Mouse (Mus musculus): ENCODE data around the gene Dnajc13. TPM values are rescaled to one million over a fixed set of nuclear protein-coding genes. Genes with fewer than 3 reads are reported as not detected.

Gene Dnajc13
- polyA plus RNA-seq, 1 experiment from 2014 or later = 17.5 TPM

GRCm38 (mm10) chr9:104247307-104247987 is 15.3 kb downstream of the Dnajc13 start:
- no peaks in the 10 kb centered on the region for H3K9me3 ChIP-seq (replicated peaks; ENCODE audit: control insufficient read depth, low read length)
- H3K4me2 ChIP-seq (ENCODE audit: low read length) = no peak overlapping the region
- no peaks in the 10 kb centered on the region for H3K27me3 ChIP-seq (replicated peaks; ENCODE audit: control insufficient read depth, insufficient read depth, low read length)
- no peak overlapping the region for H3K27ac ChIP-seq (ENCODE audit: low read depth, low read length)
- H3K9ac ChIP-seq (ENCODE audit: low read length) = no peak overlapping the region
- no peaks in the 10 kb centered on the region for H3K36me3 ChIP-seq (ENCODE audit: control insufficient read depth, insufficient read depth, low read length)
- 89% methylated on average over 6 of the region's 6 CpGs for WGBS
- ATAC-seq (no peak), DNase-seq (ENCODE audit: low spot score) (no peak)
- H3K4me3 ChIP-seq (ENCODE audit: low read depth, low read length) = no peak overlapping the region
- no peaks in the 10 kb centered on the region for H3K4me1 ChIP-seq (ENCODE audit: control insufficient read depth, insufficient read depth, low read length)

DNA sequence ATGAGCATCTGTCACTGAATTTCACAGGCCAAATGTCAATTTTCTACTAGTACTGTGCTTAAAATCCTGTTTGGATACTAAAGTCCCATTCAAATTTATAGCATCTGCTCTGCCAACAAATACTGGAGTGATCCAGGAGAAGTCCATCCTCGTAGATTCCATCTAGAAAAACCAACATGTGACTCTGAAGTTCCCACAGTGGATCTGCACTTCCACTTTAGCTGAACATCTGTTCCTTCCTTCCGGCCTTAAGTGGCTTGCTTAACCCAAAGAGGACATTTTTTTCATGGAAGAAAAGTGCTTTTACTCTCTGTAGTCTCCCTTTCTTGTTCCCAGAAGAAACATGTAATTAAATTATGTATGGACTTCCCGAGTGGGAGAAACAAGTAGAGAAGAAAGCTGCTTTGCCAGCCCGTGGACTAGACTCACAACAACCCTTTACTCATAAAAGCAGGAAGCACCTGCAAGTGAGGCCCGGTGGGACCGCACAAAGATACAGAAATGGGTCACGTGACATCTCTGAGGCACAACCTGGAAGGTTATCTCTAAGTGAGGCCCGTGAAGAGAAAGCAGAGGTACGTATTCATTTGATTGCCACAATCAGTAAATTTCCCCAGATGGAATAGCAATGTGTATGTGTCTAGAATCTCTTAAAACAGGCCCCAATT is 18.8 kb downstream of the Dnajc13 start:
- Histone ChIP-seq H3K9me3 (replicated peaks; ENCODE audit: control insufficient read depth, low read length) (no peaks in the 10 kb centered on the region), H3K4me1 (ENCODE audit: control insufficient read depth, insufficient read depth, low read length) (no peaks in the 10 kb centered on the region), H3K27me3 (replicated peaks; ENCODE audit: control insufficient read depth, insufficient read depth, low read length) (no peaks in the 10 kb centered on the region), H3K4me2 (ENCODE audit: low read length) (no peak overlapping the region), H3K4me3 (ENCODE audit: low read depth, low read length) (no peak overlapping the region), H3K27ac (ENCODE audit: low read depth, low read length) (no peak overlapping the region), H3K36me3 (ENCODE audit: control insufficient read depth, insufficient read depth, low read length) (no peaks in the 10 kb centered on the region), H3K9ac (ENCODE audit: low read length) (no peak overlapping the region)
- 91% methylated on average over 9 of the region's 9 CpGs for WGBS
- ATAC-seq (no peak), DNase-seq (ENCODE audit: low spot score) (no peak)

- H3K4me1 ChIP-seq (ENCODE audit: control insufficient read depth, insufficient read depth, low read length) = 0 out of 2 replicates have a peak, but pooled peaks cover 3% of the 10 kb centered on the region
- WGBS = 93% methylated on average over 7 of the region's 7 CpGs
- ATAC-seq = no peak
Observed at GRCm38 (mm10) chr9:104240146-104240545, 22.6 kb downstream of the Dnajc13 start.

GRCm38 (mm10) chr9:104239076-104239475 is 23.7 kb downstream of the Dnajc13 start:
- peaks cover 15% of the 10 kb centered on the region for H3K36me3 ChIP-seq (ENCODE audit: control insufficient read depth, insufficient read depth, low read length)
- H3K9me3 ChIP-seq (replicated peaks; ENCODE audit: control insufficient read depth, low read length) = no peaks in the 10 kb centered on the region
- no peak for ATAC-seq
- 89% methylated on average over 8 of the region's 8 CpGs for WGBS
- no peak overlapping the region for H3K27ac ChIP-seq (ENCODE audit: low read depth, low read length)
- no peak overlapping the region for H3K4me2 ChIP-seq (ENCODE audit: low read length)
- DNase-seq (ENCODE audit: low spot score) = no peak
- H3K9ac ChIP-seq (ENCODE audit: low read length) = no peak overlapping the region
- 0 out of 2 replicates have a peak, but pooled peaks cover 3% of the 10 kb centered on the region for H3K4me1 ChIP-seq (ENCODE audit: control insufficient read depth, insufficient read depth, low read length)
- no peaks in the 10 kb centered on the region for H3K27me3 ChIP-seq (replicated peaks; ENCODE audit: control insufficient read depth, insufficient read depth, low read length)
- H3K4me3 ChIP-seq (ENCODE audit: low read depth, low read length) = no peak overlapping the region

More at GRCm38 (mm10) chr9:104240146-104240545, 22.6 kb downstream of the Dnajc13 start:
- H3K27me3 ChIP-seq (replicated peaks; ENCODE audit: control insufficient read depth, insufficient read depth, low read length) = no peaks in the 10 kb centered on the region
- H3K27ac ChIP-seq (ENCODE audit: low read depth, low read length) = no peak overlapping the region
- H3K9me3 ChIP-seq (replicated peaks; ENCODE audit: control insufficient read depth, low read length) = no peaks in the 10 kb centered on the region
- H3K36me3 ChIP-seq (ENCODE audit: control insufficient read depth, insufficient read depth, low read length) = peaks cover 10% of the 10 kb centered on the region; the same call in 1 of the 2 replicates
- H3K4me3 ChIP-seq (ENCODE audit: low read depth, low read length) = no peak overlapping the region
- H3K4me2 ChIP-seq (ENCODE audit: low read length) = no peak overlapping the region
- DNase-seq (ENCODE audit: low spot score) = no peak
- H3K9ac ChIP-seq (ENCODE audit: low read length) = no peak overlapping the region

DNA sequence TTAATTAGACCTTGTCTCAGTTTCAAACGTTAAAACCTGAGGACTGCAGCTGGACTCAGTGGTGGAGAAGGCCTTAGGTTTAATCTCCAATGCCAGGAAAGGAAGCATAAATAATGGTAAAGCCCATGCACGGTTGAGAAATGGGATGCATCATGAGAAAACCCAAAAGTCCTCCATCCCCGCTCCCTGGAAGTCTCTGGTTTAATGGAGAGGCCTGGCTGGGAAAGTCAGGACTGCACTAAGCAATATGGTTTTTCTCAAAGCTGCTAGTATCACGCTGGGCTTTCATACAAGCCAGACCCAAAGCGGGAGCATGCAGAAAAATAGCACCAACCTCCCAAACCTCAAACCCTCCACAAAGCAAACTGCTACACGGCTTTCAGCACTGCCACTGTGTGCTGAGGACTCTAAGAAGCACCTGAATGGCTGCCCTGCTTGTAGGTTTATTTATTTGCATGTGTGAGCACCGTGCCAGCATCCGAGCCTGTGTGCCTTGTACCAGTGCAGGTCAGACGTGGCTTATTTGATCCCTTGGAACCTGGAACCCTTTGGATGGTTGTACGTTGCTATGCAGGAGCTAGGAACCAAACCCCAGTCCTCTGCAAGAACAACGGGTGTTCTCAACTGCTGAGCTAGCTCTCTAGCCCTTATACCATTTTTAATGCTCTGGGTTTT is 26.3 kb downstream of the Dnajc13 start:
- Histone ChIP-seq H3K4me2 (ENCODE audit: low read length) (no peak overlapping the region), H3K27me3 (replicated peaks; ENCODE audit: control insufficient read depth, insufficient read depth, low read length) (no peaks in the 10 kb centered on the region), H3K27ac (ENCODE audit: low read depth, low read length) (peak overlapping the region; percentile 3), H3K36me3 (ENCODE audit: control insufficient read depth, insufficient read depth, low read length) (peaks cover 40% of the 10 kb centered on the region), H3K4me3 (ENCODE audit: low read depth, low read length) (no peak overlapping the region), H3K9me3 (replicated peaks; ENCODE audit: control insufficient read depth, low read length) (no peaks in the 10 kb centered on the region), H3K9ac (ENCODE audit: low read length) (no peak overlapping the region), H3K4me1 (ENCODE audit: control insufficient read depth, insufficient read depth, low read length) (0 out of 2 replicates have a peak, but pooled peaks cover 3% of the 10 kb centered on the region)
- WGBS = 88% methylated on average over 11 of the region's 11 CpGs
- DNase-seq (ENCODE audit: low spot score) (no peak), ATAC-seq (no peak)

- H3K27ac ChIP-seq (ENCODE audit: low read depth, low read length) = peak overlapping the region; percentile 3
- DNase-seq (ENCODE audit: low spot score) = peak; percentile 87
- H3K9ac ChIP-seq (ENCODE audit: low read length) = no peak overlapping the region
- H3K9me3 ChIP-seq (replicated peaks; ENCODE audit: control insufficient read depth, low read length) = no peaks in the 10 kb centered on the region
- ATAC-seq = peak; percentile 78
- no peak overlapping the region for H3K4me3 ChIP-seq (ENCODE audit: low read depth, low read length)
- H3K4me1 ChIP-seq (ENCODE audit: control insufficient read depth, insufficient read depth, low read length) = 0 out of 2 replicates have a peak, but pooled peaks cover 3% of the 10 kb centered on the region
- peaks cover 41% of the 10 kb centered on the region for H3K36me3 ChIP-seq (ENCODE audit: control insufficient read depth, insufficient read depth, low read length)
- WGBS = 27% methylated on average over 5 of the region's 5 CpGs
- no peaks in the 10 kb centered on the region for H3K27me3 ChIP-seq (replicated peaks; ENCODE audit: control insufficient read depth, insufficient read depth, low read length)
- no peak overlapping the region for H3K4me2 ChIP-seq (ENCODE audit: low read length)
Observed at GRCm38 (mm10) chr9:104235751-104236150, 27.0 kb downstream of the Dnajc13 start.

DNA sequence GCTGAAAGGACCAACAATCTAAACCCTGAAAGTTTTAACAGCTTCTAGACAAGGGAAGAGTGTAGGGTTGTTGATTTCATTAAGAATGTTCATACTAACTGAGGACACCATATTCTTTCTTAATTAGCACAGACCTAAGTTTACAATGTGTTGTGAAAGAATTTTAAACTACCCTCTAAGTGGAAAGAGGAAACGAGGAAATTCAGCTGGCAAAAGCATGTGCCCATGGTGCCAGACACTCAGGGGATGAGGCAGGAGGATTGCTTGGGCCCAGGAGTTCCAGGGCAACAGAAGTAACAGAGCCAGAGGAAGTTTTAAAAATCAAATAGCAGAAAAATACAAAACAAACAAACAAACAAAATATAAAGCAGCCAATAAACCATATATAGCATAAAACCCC is 28.9 kb downstream of the Dnajc13 start:
- WGBS = 81% methylated on average over 1 of the region's 1 CpGs
- Histone ChIP-seq H3K27me3 (replicated peaks; ENCODE audit: control insufficient read depth, insufficient read depth, low read length) (no peaks in the 10 kb centered on the region), H3K36me3 (ENCODE audit: control insufficient read depth, insufficient read depth, low read length) (peaks cover 59% of the 10 kb centered on the region), H3K9ac (ENCODE audit: low read length) (no peak overlapping the region), H3K9me3 (replicated peaks; ENCODE audit: control insufficient read depth, low read length) (no peaks in the 10 kb centered on the region), H3K4me2 (ENCODE audit: low read length) (no peak overlapping the region), H3K4me3 (ENCODE audit: low read depth, low read length) (no peak overlapping the region), H3K27ac (ENCODE audit: low read depth, low read length) (no peak overlapping the region), H3K4me1 (ENCODE audit: control insufficient read depth, insufficient read depth, low read length) (0 out of 2 replicates have a peak, but pooled peaks cover 3% of the 10 kb centered on the region)
- ATAC-seq (no peak), DNase-seq (ENCODE audit: low spot score) (no peak)

DNA sequence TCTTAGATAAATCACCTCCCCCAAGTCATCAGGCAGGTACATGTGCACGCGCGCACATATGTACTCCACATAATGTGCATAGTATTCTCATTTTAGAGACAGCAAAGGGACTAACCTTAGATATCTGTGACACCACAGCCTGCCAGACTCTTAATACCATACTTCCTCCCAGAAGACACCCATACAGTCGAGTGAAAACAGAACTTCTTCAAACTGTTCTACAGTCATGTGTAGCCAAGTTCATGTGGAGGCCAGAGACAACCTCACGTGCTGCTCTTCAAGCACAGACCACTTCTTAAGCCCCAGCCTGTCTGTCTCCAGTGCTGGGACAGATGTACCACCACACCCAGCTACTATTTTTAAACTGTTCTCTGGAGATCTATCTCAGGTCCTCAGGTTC is 29.7 kb downstream of the Dnajc13 start:
- Histone ChIP-seq H3K9me3 (replicated peaks; ENCODE audit: control insufficient read depth, low read length) (no peaks in the 10 kb centered on the region), H3K4me1 (ENCODE audit: control insufficient read depth, insufficient read depth, low read length) (0 out of 2 replicates have a peak, but pooled peaks cover 3% of the 10 kb centered on the region), H3K27me3 (replicated peaks; ENCODE audit: control insufficient read depth, insufficient read depth, low read length) (no peaks in the 10 kb centered on the region), H3K4me3 (ENCODE audit: low read depth, low read length) (no peak overlapping the region), H3K27ac (ENCODE audit: low read depth, low read length) (no peak overlapping the region), H3K4me2 (ENCODE audit: low read length) (no peak overlapping the region), H3K36me3 (ENCODE audit: control insufficient read depth, insufficient read depth, low read length) (peaks cover 66% of the 10 kb centered on the region), H3K9ac (ENCODE audit: low read length) (no peak overlapping the region)
- 94% methylated on average over 5 of the region's 5 CpGs for WGBS
- ATAC-seq (no peak), DNase-seq (ENCODE audit: low spot score) (no peak)
